Mouse (Mus musculus) small intestine, adult 2 months (tissue): ENCODE data around the gene Sema4c. TPM values are rescaled to one million over a fixed set of nuclear protein-coding genes. Genes with fewer than 3 reads are reported as not detected.

Experiments
- H3K27ac ChIP-seq: fragments of 200-500 bp; 2 replicates; pipeline ENCODE4 v1.5.1; 2012; ENCODE audit warnings: low read depth, low read length, control low read depth, inconsistent platforms; ENCODE audit not compliant: insufficient read depth
- H3K27me3 ChIP-seq: fragments of 200-500 bp; 2 replicates; pipeline ENCODE4 v1.6.1; 2012; ENCODE audit warnings: mild to moderate bottlenecking, moderate library complexity, low read length, inconsistent platforms; ENCODE audit not compliant: control insufficient read depth, insufficient read depth
- H3K36me3 ChIP-seq: fragments of 200-500 bp; 2 replicates; pipeline ENCODE4 v1.6.1; 2012; ENCODE audit warnings: mild to moderate bottlenecking, low read length, control low read depth, inconsistent platforms; ENCODE audit not compliant: control insufficient read depth, insufficient read depth
- H3K4me1 ChIP-seq: fragments of 200-500 bp; 2 replicates; pipeline ENCODE4 v1.6.1; 2012; ENCODE audit warnings: low read length, inconsistent platforms, mixed read lengths; ENCODE audit not compliant: control insufficient read depth, insufficient read depth, insufficient read length
- H3K4me3 ChIP-seq: fragments of 200-500 bp; 2 replicates; pipeline ENCODE4 v1.5.1; 2012; ENCODE audit warnings: low read depth, mild to moderate bottlenecking, control low read depth, inconsistent platforms, low read length, moderate library complexity
- CTCF ChIP-seq: fragments of 200-500 bp; IDR thresholded peaks from 2 replicates; pipeline ENCODE4 v1.5.1; 2012; ENCODE audit warnings: low read depth, mild to moderate bottlenecking, control low read depth, inconsistent platforms, low read length, moderate library complexity, mixed read lengths; ENCODE audit not compliant: insufficient replicate concordance, insufficient read length; ENCODE audit errors: extremely low read depth
- POLR2A ChIP-seq: fragments of 200-500 bp; IDR thresholded peaks from 2 replicates; pipeline ENCODE4 v1.6.1; 2012; ENCODE audit warnings: low read depth, mild to moderate bottlenecking, control low read depth, inconsistent platforms, low read length, moderate library complexity
- WGBS: fragments of 180-500 bp; shearing (Covaris S2); methylation state at CpG from one replicate; pipeline ENCODE4 v1.1.7; 2018; 5-methylcytosine and 5-hydroxymethylcytosine counted together
- polyA plus RNA-seq: library from polyadenylated mRNA; depleted of rRNA; stranded (reverse); fragments of >200 nt; gene quantifications from 2 replicates; pipeline ENCODE4 v1.2.3, GENCODE M21; 2012

The Sema4c gene
- polyA plus RNA-seq, 1 experiment = 6.0 TPM

DNA sequence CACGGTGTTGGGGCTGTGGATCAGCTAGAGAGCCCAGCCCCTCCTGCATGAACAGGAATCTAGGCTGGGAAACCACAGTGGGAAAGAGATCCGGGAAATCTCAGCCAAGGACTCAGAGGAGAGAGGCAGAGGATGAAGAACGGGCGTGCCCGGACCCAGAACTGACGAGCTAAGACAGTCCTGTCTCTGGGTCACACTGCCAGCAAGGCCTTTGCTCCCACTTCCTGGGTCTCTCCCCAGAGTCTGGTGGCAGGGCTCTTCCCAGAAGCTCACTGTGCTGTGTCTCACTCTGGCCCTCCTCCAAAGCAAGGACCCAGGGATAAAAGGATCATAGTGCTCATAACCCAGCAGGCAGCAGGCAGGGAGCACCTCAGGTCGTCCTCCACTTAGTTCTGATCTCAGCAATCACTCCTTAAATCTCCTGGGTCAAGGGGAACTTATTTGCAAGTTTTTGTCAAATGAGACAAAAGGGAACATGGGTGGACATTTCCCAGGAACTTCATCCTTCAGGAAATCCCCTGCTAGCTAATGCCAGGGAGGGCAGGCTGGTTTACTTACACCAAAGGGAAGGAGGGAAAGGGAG, 11.6 kb upstream of the Sema4c start:
- H3K4me1 ChIP-seq = peaks cover 26% of the 10 kb centered on the region
- TF ChIP-seq CTCF (no peak), POLR2A (no peak)
- H3K4me3 ChIP-seq = no peak overlapping the region
- peak overlapping the region; percentile 71 for H3K27ac ChIP-seq
- H3K36me3 ChIP-seq = no peaks in the 10 kb centered on the region
- no peaks in the 10 kb centered on the region for H3K27me3 ChIP-seq
- 28% methylated on average over 7 of the region's 7 CpGs for WGBS

DNA sequence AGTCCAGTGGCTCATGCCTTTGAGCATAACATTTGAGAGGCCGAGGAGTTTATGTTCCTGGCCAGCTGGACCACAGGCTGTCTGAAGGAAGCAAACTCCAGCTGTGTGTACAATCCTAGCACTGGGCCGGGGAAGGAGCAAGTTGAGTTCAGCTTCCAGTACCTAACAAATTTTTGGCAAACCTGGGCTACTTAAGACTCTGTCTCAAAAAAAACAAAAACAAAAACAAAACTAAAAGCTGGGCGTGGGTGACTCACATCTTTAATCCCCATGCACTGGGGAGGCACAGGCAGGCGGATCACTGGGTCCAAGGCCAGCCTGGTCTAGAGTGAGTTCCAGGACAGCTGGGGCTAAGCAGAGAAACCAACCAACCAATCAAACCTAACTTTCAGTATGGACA, 10.6 kb upstream of the Sema4c start:
- peak overlapping the region; percentile 71 for H3K27ac ChIP-seq
- peaks cover 26% of the 10 kb centered on the region for H3K4me1 ChIP-seq
- H3K36me3 ChIP-seq = no peaks in the 10 kb centered on the region
- no peak overlapping the region for H3K4me3 ChIP-seq
- TF ChIP-seq CTCF = no peak
- TF ChIP-seq POLR2A = no peak
- no peaks in the 10 kb centered on the region for H3K27me3 ChIP-seq
- WGBS = 61% methylated on average over 4 of the region's 4 CpGs

GRCm38 (mm10) chr1:36567818-36568603, 9.9 kb upstream of the Sema4c start:
- WGBS = 74% methylated on average over 21 of the region's 21 CpGs
- no peaks in the 10 kb centered on the region for H3K36me3 ChIP-seq

DNA sequence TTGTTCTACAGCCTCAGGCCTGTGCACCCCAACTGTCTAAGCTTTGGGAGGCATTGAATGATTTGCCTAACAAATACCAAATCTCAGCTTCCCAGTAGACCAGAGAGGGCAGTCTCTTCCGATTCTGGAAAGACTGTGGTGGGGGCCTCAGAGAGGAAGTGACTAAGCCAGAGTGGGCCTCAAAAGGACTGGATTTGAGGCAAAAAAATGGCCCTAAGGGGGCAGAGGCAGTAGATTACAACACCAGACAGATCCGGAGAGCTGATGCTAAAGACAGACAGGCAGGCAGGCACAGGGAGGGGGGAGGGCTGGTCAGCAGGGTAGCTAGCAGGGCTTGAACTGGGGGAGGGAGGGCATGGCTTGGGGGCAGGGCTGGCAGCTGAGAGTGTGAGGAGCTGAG, 8.3 kb upstream of the Sema4c start:
- no peak overlapping the region for H3K27ac ChIP-seq
- no peaks in the 10 kb centered on the region for H3K27me3 ChIP-seq
- 67% methylated on average over 2 of the region's 2 CpGs for WGBS
- H3K4me1 ChIP-seq = peaks cover 23% of the 10 kb centered on the region
- H3K36me3 ChIP-seq = no peaks in the 10 kb centered on the region
- TF ChIP-seq POLR2A (no peak), CTCF (no peak)
- H3K4me3 ChIP-seq = no peak overlapping the region

More at GRCm38 (mm10) chr1:36567818-36568603, 9.9 kb upstream of the Sema4c start:
- Histone ChIP-seq H3K27ac (peak overlapping the region; percentile 50; the same call in 1 of the 2 replicates), H3K4me3 (no peak overlapping the region), H3K27me3 (no peaks in the 10 kb centered on the region), H3K4me1 (peaks cover 28% of the 10 kb centered on the region)
- TF ChIP-seq CTCF = no peak
- no peak for TF ChIP-seq POLR2A

GRCm38 (mm10) chr1:36564101-36564500, 6.0 kb upstream of the Sema4c start:
- Histone ChIP-seq H3K4me1 (peaks cover 10% of the 10 kb centered on the region), H3K27ac (peak overlapping the region; percentile 7; the same call in 1 of the 2 replicates), H3K27me3 (0 out of 2 replicates have a peak, but pooled peaks cover 4% of the 10 kb centered on the region), H3K4me3 (no peak overlapping the region), H3K36me3 (no peaks in the 10 kb centered on the region)
- WGBS = 73% methylated on average over 6 of the region's 6 CpGs
- TF ChIP-seq CTCF = no peak

DNA sequence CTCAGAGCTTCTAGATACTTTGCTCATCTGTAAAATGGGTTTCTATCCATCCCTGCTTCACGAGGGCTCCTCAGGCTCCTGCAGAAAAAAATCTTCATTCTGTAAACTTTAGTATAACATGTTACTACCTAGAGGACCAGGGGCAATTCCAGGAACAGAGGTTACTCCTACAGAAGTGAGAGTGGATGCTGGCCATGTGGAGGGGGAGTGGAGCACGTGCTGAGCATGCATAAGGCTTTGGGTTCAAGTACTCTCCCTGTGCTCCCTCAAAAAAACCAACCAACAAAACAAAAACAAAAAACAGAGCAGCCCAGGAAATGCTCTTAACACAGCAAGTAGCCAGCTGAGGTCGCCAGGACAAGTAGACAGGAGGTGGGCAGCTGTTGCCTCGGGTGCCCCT, 5.5 kb upstream of the Sema4c start:
- Histone ChIP-seq H3K27me3 (0 out of 2 replicates have a peak, but pooled peaks cover 4% of the 10 kb centered on the region), H3K4me3 (no peak overlapping the region), H3K36me3 (no peaks in the 10 kb centered on the region), H3K4me1 (peaks cover 8% of the 10 kb centered on the region), H3K27ac (peak overlapping the region; percentile 7; the same call in 1 of the 2 replicates)
- TF ChIP-seq CTCF (no peak), POLR2A (no peak)
- 71% methylated on average over 4 of the region's 4 CpGs for WGBS

DNA sequence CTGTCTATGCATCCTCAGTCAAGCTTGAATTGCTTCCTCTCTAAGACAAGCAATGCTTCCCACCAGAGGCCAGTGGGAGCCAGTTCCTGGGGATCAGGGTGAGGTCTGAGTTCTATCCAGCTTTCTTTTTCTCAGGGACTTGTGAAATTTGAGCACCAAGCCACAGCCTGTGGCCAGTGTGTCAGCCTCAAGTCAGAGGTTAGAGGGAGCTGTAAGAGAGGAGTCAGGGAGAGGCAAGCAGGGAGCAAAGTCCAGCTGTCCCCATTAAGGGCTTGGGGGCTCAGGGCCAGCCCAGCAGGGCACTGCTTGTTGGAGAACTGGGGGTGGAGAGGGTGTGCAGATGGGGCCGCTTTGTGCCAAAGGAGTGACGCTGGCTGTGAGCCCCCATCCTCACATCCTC, 5.0 kb upstream of the Sema4c start:
- Histone ChIP-seq H3K4me1 (peaks cover 8% of the 10 kb centered on the region), H3K4me3 (no peak overlapping the region), H3K36me3 (no peaks in the 10 kb centered on the region), H3K27me3 (0 out of 2 replicates have a peak, but pooled peaks cover 4% of the 10 kb centered on the region), H3K27ac (no peak overlapping the region)
- 89% methylated on average over 2 of the region's 2 CpGs for whole genome bisulfite sequencing
- no peak for TF ChIP-seq CTCF
- no peak for TF ChIP-seq POLR2A
